Mouse (Mus musculus) intestine, embryonic 14.5 days (tissue): ENCODE measurements around the gene Meltf. TPM values are rescaled to one million over a fixed set of nuclear protein-coding genes. Genes with fewer than 3 reads are reported as not detected.
A peak's percentile ranks its signal among the peaks of the same experiment; 100 is the strongest.

Experiments
- ATAC-seq: fragments of 200-750 bp; cut with Nextera tagmentation; replicated peaks from 2 replicates; pipeline ENCODE4 v1.8.0; 2017; ENCODE audit warnings: low read depth, moderate number of reproducible peaks, moderate TSS enrichment, moderate library complexity; ENCODE audit not compliant: low FRiP score, low TSS enrichment
- DNase-seq: peaks from one replicate; pipeline ENCODE4 v3.0.0-alpha.2; 2018; ENCODE audit warnings: low spot score
- H3K27ac ChIP-seq: fragments of 300-500 bp; sonication (generic); 2 replicates; pipeline ENCODE4 v1.5.1; 2014; ENCODE audit warnings: low read depth, mild to moderate bottlenecking, control low read depth
- H3K27me3 ChIP-seq: fragments of 300-500 bp; sonication (generic); replicated peaks from 2 replicates; pipeline ENCODE4 v1.6.1; 2014; ENCODE audit warnings: low read length, control low read depth; ENCODE audit not compliant: control insufficient read depth, insufficient read depth
- H3K36me3 ChIP-seq: fragments of 300-500 bp; sonication (generic); 2 replicates; pipeline ENCODE4 v1.6.1; 2014; ENCODE audit warnings: low read length, control low read depth; ENCODE audit not compliant: control insufficient read depth, insufficient read depth
- H3K4me1 ChIP-seq: fragments of 300-500 bp; sonication (generic); replicated peaks from 2 replicates; pipeline ENCODE4 v1.6.1; 2014; ENCODE audit warnings: low read length, control low read depth, mixed read lengths; ENCODE audit not compliant: control insufficient read depth, insufficient read depth
- H3K4me2 ChIP-seq: fragments of 300-500 bp; sonication (generic); 2 replicates; pipeline ENCODE4 v1.6.1; 2014; ENCODE audit warnings: low read length
- H3K4me3 ChIP-seq: fragments of 300-500 bp; sonication (generic); 2 replicates; pipeline ENCODE4 v1.5.1; 2014; ENCODE audit warnings: low read depth, low read length, control low read depth, mixed read lengths
- H3K9ac ChIP-seq: fragments of 300-500 bp; sonication (generic); 2 replicates; pipeline ENCODE4 v1.6.1; 2014; ENCODE audit warnings: mild to moderate bottlenecking, low read length
- H3K9me3 ChIP-seq: fragments of 300-500 bp; sonication (generic); 2 replicates; pipeline ENCODE4 v1.6.1; 2016; ENCODE audit warnings: low read length, control low read depth; ENCODE audit not compliant: control insufficient read depth
- whole genome bisulfite sequencing: fragments of 180-500 bp; shearing (Covaris S2); extraction: QIAGEN DNeasy Blood & Tissue Kit; methylation state at CpG from one replicate; pipeline ENCODE4 v1.1.7; 2014; 5-methylcytosine and 5-hydroxymethylcytosine counted together
- polyA plus RNA-seq: library from polyadenylated mRNA; unstranded; fragments of >200 nt; fragmentation: Nextera tagmentation; extraction: Ambion mirVana; gene quantifications from 2 replicates; pipeline ENCODE4 v1.2.1, GENCODE M21; 2014

Gene Meltf
- polyA plus RNA-seq, 1 experiment from 2014 or later, result 0.16 TPM

DNA sequence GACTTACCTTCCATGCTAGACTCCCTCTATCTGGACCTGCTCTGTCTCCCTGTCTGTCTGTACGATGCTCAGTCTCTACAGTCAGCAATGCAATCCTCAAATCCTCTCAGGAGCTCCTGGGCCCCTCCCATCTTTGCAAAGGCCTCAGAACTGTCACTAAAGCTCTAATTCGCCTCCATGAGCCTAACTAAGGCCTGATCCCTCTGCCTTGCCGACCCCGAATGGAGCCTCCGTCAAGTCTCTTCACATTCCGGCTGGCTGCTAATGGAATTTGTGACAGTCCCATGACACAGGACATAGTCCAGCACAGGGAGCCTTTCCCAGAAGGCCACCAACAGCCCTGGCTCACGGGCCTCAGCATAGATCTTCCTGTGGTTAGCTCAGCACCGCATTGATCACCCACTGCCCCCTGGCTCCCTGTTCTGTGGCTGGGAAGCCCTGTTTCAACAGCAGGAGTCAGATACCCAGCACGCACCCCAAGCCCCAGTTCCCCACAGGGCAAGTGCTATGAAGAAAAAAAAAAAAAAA lies 3.8 kb downstream of the Meltf start:
- H3K4me2 ChIP-seq, result no peak overlapping the region
- no peak for ATAC-seq
- H3K4me3 ChIP-seq, result no peak overlapping the region
- 70% methylated on average over 9 of the region's 9 CpGs for WGBS
- H3K36me3 ChIP-seq, result no peaks in the 10 kb centered on the region
- H3K27ac ChIP-seq, result no peak overlapping the region
- H3K9ac ChIP-seq, result no peak overlapping the region
- H3K9me3 ChIP-seq, result no peaks in the 10 kb centered on the region
- no peak for DNase-seq
- no peaks in the 10 kb centered on the region for H3K4me1 ChIP-seq
- no peaks in the 10 kb centered on the region for H3K27me3 ChIP-seq

GRCm38 (mm10) chr16:31883302-31883701 lies 4.7 kb downstream of the Meltf start:
- no peaks in the 10 kb centered on the region for H3K36me3 ChIP-seq
- WGBS, result 61% methylated on average over 14 of the region's 14 CpGs
- DNase-seq (no peak), ATAC-seq (no peak)
- no peaks in the 10 kb centered on the region for H3K9me3 ChIP-seq
- H3K4me1 ChIP-seq, result no peaks in the 10 kb centered on the region
- H3K9ac ChIP-seq, result no peak overlapping the region
- H3K27ac ChIP-seq, result 0 out of 2 replicates have a peak overlapping the region, but pooled peaks have one; percentile 7
- H3K27me3 ChIP-seq, result no peaks in the 10 kb centered on the region
- peak overlapping the region; percentile 33; the same call in 1 of the 2 replicates for H3K4me2 ChIP-seq
- H3K4me3 ChIP-seq, result no peak overlapping the region

DNA sequence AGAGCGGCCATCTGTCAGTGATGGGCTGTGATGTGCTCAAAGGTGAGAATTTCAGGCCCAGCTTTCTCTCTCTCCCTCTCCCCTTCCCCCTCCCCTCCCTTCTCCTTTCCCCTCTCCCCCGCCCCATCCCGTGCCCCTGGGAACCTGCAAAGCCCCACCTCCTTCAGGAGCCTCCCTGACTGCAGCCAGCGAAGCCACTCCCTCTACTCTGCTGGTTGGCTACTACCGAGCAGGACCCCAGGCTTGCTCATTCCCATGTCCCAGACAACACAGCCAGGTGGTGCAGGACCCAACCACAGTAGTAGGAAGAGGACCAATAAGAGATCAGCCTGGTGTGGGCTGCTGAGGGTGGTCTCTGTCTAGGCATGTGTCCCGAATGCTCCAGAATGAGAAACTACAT lies 5.3 kb downstream of the Meltf start:
- no peak for DNase-seq
- WGBS, result 15% methylated on average over 6 of the region's 6 CpGs
- no peak overlapping the region for H3K9ac ChIP-seq

DNA sequence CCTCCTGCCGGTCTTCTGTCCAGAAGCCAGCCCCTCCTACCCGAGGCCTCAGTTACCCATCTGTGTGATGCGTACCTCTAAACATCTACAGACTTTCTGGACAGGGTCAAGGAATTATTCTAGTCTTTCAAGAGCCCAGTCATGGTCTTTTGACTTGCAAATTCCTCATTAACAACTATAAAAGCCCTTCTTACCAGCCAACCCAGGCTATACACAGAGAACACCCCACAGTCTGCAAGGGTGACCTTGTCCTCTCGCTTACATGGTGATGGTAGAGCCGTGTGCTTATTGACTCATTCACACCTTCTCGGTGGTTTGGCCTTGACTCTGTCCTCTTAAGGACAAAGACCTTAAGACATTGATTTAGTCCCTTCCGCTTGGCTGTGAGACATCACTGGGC lies 12.3 kb downstream of the Meltf start:
- DNase-seq (no peak), ATAC-seq (no peak)
- Histone ChIP-seq H3K9me3 (no peaks in the 10 kb centered on the region), H3K9ac (no peak overlapping the region), H3K4me1 (no peaks in the 10 kb centered on the region), H3K27me3 (no peaks in the 10 kb centered on the region), H3K36me3 (no peaks in the 10 kb centered on the region), H3K27ac (no peak overlapping the region), H3K4me3 (no peak overlapping the region), H3K4me2 (no peak overlapping the region)
- 79% methylated on average over 7 of the region's 7 CpGs for WGBS

More for the DNA sequence above, 5.3 kb downstream of the Meltf start:
- Histone ChIP-seq H3K4me2 (peak overlapping the region; percentile 33), H3K27me3 (no peaks in the 10 kb centered on the region), H3K4me1 (no peaks in the 10 kb centered on the region), H3K9me3 (no peaks in the 10 kb centered on the region), H3K36me3 (no peaks in the 10 kb centered on the region), H3K4me3 (no peak overlapping the region), H3K27ac (0 out of 2 replicates have a peak overlapping the region, but pooled peaks have one; percentile 7)
- ATAC-seq, result no peak

GRCm38 (mm10) chr16:31893396-31894141 lies 15.0 kb downstream of the Meltf start:
- ATAC-seq (no peak), DNase-seq (no peak)
- 70% methylated on average over 5 of the region's 5 CpGs for WGBS

DNA sequence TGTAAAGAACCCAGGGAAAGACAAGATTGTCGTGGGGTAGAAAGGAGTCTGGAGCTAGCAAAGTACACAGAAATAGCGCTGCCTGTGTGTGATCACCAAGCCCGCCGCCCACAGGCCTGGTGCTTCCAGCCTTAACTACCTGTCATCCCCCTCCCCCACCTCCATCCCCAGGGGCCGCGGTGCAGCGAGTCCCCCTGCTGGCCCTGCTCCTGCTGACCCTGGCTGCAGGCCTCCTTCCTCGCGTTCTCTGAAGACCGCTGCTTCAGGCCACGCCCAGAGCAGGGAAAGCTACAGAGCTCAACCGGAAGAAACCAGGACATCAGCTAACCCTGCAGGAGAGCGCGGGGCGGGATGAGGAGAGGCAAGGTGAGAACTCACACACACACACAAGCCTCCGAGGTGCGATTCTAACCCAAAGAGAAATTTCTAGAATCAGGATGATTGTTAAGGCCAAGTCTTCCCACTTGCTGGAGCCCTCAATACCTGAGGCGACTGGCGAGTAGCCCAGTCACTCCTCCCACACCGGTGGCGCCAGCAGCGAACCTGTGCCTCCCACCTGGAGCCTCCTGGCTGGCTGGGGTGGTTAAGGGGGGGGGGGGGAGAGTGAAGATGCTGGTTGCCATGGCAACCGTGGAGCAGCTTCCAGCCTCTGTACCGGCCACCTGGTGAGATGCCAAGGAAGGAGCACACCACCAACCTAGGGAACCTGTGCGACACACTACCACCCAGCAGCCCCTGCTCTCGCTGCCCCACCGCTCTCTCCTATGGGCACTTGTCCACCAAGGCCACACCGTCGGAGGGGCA lies 18.6 kb downstream of the Meltf start:
- no peak overlapping the region for H3K27ac ChIP-seq
- H3K4me2 ChIP-seq, result peak overlapping the region; percentile 53
- peaks cover 7% of the 10 kb centered on the region; the same call in 1 of the 2 replicates for H3K4me1 ChIP-seq
- 13% methylated on average over 29 of the region's 29 CpGs for WGBS
- peak overlapping the region; percentile 32; the same call in 1 of the 2 replicates for H3K9ac ChIP-seq
- H3K9me3 ChIP-seq, result 0 out of 2 replicates have a peak, but pooled peaks cover 3% of the 10 kb centered on the region
- no peaks in the 10 kb centered on the region for H3K27me3 ChIP-seq
- H3K36me3 ChIP-seq, result no peaks in the 10 kb centered on the region
- ATAC-seq (peak; percentile 68), DNase-seq (peak; percentile 73)
- H3K4me3 ChIP-seq, result peak overlapping the region; percentile 27

More at GRCm38 (mm10) chr16:31893396-31894141, 15.0 kb downstream of the Meltf start:
- Histone ChIP-seq H3K9ac (no peak overlapping the region), H3K4me1 (peaks cover 7% of the 10 kb centered on the region; the same call in 1 of the 2 replicates), H3K9me3 (no peaks in the 10 kb centered on the region), H3K4me2 (no peak overlapping the region), H3K27ac (no peak overlapping the region), H3K36me3 (no peaks in the 10 kb centered on the region), H3K27me3 (no peaks in the 10 kb centered on the region), H3K4me3 (no peak overlapping the region)

DNA sequence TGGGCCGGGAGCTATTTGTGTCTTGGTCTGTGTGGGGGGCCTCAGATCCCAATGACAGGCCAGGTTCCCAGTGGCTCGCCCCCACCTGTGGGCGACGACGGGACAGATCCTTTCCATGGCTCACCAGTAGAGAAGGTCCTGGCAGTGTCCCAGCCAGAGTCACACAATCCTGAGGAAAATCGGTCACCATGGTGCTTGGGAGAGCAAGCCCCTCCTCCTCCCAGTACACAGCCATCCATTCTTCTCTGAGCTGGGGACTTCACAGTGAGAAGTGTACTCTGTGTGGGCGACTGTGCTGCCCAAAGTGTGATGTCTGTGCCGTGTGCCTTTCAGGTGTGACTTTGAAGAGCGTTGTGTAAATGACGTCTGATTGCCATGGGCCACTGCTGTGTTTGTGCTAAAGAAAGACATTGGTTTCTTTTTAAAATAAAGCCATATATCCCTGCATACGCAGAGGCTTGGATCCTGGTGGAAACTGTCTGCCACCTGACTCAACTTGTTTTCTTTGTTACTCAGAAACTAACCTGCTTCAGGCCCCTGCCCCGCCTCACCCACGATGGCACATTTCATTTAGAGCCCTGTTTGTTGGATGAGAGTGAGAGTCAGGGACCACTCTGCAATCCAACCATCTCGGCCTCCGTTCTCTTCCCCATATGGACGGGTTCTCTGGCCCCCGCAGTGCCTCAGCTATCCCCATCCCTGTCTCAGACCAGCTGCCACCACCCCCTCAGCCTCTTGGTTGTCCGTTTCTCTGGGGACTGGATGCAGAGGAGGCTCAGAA lies 20.1 kb downstream of the Meltf start:
- H3K9ac ChIP-seq, result no peak overlapping the region
- H3K36me3 ChIP-seq, result no peaks in the 10 kb centered on the region
- no peak overlapping the region for H3K4me2 ChIP-seq
- 83% methylated on average over 18 of the region's 18 CpGs for WGBS
- H3K4me1 ChIP-seq, result peaks cover 7% of the 10 kb centered on the region; the same call in 1 of the 2 replicates
- 0 out of 2 replicates have a peak, but pooled peaks cover 3% of the 10 kb centered on the region for H3K9me3 ChIP-seq
- no peaks in the 10 kb centered on the region for H3K27me3 ChIP-seq
- no peak overlapping the region for H3K27ac ChIP-seq
- ATAC-seq (no peak), DNase-seq (no peak)
- no peak overlapping the region for H3K4me3 ChIP-seq

GRCm38 (mm10) chr16:31901886-31902285 lies 23.3 kb downstream of the Meltf start:
- H3K4me2 ChIP-seq, result no peak overlapping the region
- 94% methylated on average over 1 of the region's 1 CpGs for WGBS
- H3K9me3 ChIP-seq, result 0 out of 2 replicates have a peak, but pooled peaks cover 3% of the 10 kb centered on the region
- peaks cover 11% of the 10 kb centered on the region for H3K4me1 ChIP-seq
- H3K4me3 ChIP-seq, result no peak overlapping the region
- DNase-seq (no peak), ATAC-seq (no peak)
- H3K36me3 ChIP-seq, result no peaks in the 10 kb centered on the region
- no peak overlapping the region for H3K9ac ChIP-seq
- no peak overlapping the region for H3K27ac ChIP-seq
- no peaks in the 10 kb centered on the region for H3K27me3 ChIP-seq
